Mouse (Mus musculus) ES-E14 (cell line): ENCODE measurements around the gene Naxd.

Experiments used
- ZC3H11A ChIP-seq: IDR thresholded peaks from 2 replicates; pipeline ENCODE4 v1.6.1; 2012; ENCODE audit warnings: low read depth, mild to moderate bottlenecking, inconsistent platforms, low read length, borderline replicate concordance
- ZNF384 ChIP-seq: IDR thresholded peaks from 2 replicates; pipeline ENCODE4 v1.6.1; 2012; ENCODE audit warnings: low read depth, low read length, inconsistent platforms

- no peak for TF ChIP-seq ZC3H11A
- TF ChIP-seq ZNF384 = no peak
Observed at GRCm38 (mm10) chr8:11487229-11487628, 10.1 kb upstream of the Naxd start.
